Mouse (Mus musculus): ENCODE results near the gene Ddx28.

DNA sequence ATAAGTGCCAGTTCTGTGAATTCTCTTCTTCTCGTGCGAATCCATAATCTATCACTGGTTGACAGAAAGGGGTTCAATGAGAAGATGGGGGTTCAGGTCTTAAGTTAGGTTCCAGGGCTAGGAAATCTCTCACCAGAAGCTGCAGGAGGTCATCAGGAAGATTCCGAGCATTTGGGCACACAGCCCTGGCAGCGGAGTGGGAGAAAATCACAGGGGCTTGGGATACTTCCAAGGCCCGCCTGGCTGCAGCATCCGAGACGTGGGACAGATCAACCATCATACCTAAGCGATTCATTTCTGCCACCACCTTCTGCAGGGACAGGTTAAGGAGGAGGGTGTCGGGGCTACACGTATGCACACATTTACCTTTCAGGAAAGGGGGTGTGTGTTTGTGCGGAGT is 23.1 kb downstream of the Ddx28 start:
- TF ChIP-seq CTCF (IDR thresholded peaks at IDR 0.05; ENCODE audit: borderline replicate concordance, control insufficient read depth, extremely low read depth, insufficient read depth, low read length, poor library complexity) (no peak), POLR2A (IDR thresholded peaks at IDR 0.05; ENCODE audit: control insufficient read depth, extremely low read depth, insufficient read depth, low read length, poor library complexity) (no peak)
